Mouse (Mus musculus) neural tube, embryonic 14.5 days (tissue): ENCODE results near the gene Ergic1. TPM values are rescaled to one million over a fixed set of nuclear protein-coding genes. Genes with fewer than 3 reads are reported as not detected.

Experiments used
- ATAC-seq: fragments of 200-750 bp; cut with Nextera tagmentation; 2 replicates; pipeline ENCODE4 v1.8.0; 2017; ENCODE audit warnings: low read depth, mild to moderate bottlenecking, moderate TSS enrichment, moderate library complexity
- H3K27ac ChIP-seq: fragments of 300-500 bp; sonication (generic); 2 replicates; pipeline ENCODE4 v1.5.1; 2014; ENCODE audit warnings: low read depth, mild to moderate bottlenecking, control low read depth, low read length, moderate library complexity, mixed read lengths
- H3K27me3 ChIP-seq: fragments of 300-500 bp; sonication (generic); 2 replicates; pipeline ENCODE4 v1.6.1; 2014; ENCODE audit warnings: low read length; ENCODE audit not compliant: control insufficient read depth, insufficient read depth
- H3K36me3 ChIP-seq: fragments of 300-500 bp; sonication (generic); 2 replicates; pipeline ENCODE4 v1.6.1; 2014; ENCODE audit warnings: low read length, mixed read lengths; ENCODE audit not compliant: control insufficient read depth, insufficient read depth
- H3K4me1 ChIP-seq: fragments of 300-500 bp; sonication (generic); 2 replicates; pipeline ENCODE4 v1.6.1; 2014; ENCODE audit warnings: low read length; ENCODE audit not compliant: control insufficient read depth, insufficient read depth
- H3K4me2 ChIP-seq: fragments of 300-500 bp; sonication (generic); 2 replicates; pipeline ENCODE4 v1.6.1; 2014; ENCODE audit warnings: mild to moderate bottlenecking, low read depth, low read length, control low read depth
- H3K4me3 ChIP-seq: fragments of 300-500 bp; sonication (generic); 2 replicates; pipeline ENCODE4 v1.5.1; 2014; ENCODE audit warnings: low read depth, low read length, control low read depth, mixed read lengths
- H3K9ac ChIP-seq: fragments of 300-500 bp; sonication (generic); replicated peaks from 2 replicates; pipeline ENCODE4 v1.6.1; 2014; ENCODE audit warnings: low read depth, mild to moderate bottlenecking, control low read depth, low read length, mixed read lengths
- H3K9me3 ChIP-seq: fragments of 300-500 bp; sonication (generic); 2 replicates; pipeline ENCODE4 v1.6.1; 2016; ENCODE audit warnings: low read length; ENCODE audit not compliant: control insufficient read depth
- WGBS: fragments of 180-500 bp; shearing (Covaris S2); extraction: QIAGEN DNeasy Blood & Tissue Kit; methylation state at CpG from one replicate; pipeline ENCODE4 v1.1.7; 2014; 5-methylcytosine and 5-hydroxymethylcytosine counted together
- polyA plus RNA-seq: library from polyadenylated mRNA; unstranded; fragments of >200 nt; fragmentation: Nextera tagmentation; extraction: Ambion mirVana; gene quantifications from 2 replicates; pipeline ENCODE4 v1.2.1, GENCODE M21; 2014

The Ergic1 gene
- 103 and 105 TPM in 2 replicates for polyA plus RNA-seq

DNA sequence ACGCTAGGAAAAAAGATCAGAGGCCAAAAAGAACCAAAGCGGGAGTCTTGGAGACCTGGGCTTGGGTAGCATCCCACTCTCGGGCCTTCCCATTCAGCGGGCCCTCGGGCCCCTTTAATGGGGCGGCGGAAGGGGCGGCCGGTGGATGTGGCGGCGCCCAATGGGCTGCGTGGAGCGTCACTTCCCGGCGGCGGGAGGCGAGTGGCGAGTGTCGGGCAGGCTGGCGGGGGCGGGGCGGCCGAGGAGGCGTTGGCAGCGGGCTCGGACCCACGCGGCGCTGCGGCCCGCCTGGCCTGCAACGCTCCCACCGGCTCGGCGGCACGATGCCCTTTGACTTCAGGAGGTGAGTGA is at the start of gene Ergic1:
TSS of gene Ergic1 (plus strand) at position 200 of the 351 bp plus-strand sequence.
- ATAC-seq = peak; percentile 97
- H3K27me3 ChIP-seq = no peaks in the 10 kb centered on the region
- peaks cover 15% of the 10 kb centered on the region for H3K4me1 ChIP-seq
- H3K4me2 ChIP-seq = peak within 1 kb of the TSS; percentile 96
- H3K9me3 ChIP-seq = no peaks in the 10 kb centered on the region
- under 1% methylated on average over 36 of the region's 36 CpGs for WGBS
- H3K4me3 ChIP-seq = peak within 1 kb of the TSS; percentile 81
- H3K9ac ChIP-seq = peak within 1 kb of the TSS; percentile 87
- H3K36me3 ChIP-seq = no peaks in the 10 kb centered on the region; the same call in 1 of the 2 replicates
- H3K27ac ChIP-seq = peak within 1 kb of the TSS; percentile 81

DNA sequence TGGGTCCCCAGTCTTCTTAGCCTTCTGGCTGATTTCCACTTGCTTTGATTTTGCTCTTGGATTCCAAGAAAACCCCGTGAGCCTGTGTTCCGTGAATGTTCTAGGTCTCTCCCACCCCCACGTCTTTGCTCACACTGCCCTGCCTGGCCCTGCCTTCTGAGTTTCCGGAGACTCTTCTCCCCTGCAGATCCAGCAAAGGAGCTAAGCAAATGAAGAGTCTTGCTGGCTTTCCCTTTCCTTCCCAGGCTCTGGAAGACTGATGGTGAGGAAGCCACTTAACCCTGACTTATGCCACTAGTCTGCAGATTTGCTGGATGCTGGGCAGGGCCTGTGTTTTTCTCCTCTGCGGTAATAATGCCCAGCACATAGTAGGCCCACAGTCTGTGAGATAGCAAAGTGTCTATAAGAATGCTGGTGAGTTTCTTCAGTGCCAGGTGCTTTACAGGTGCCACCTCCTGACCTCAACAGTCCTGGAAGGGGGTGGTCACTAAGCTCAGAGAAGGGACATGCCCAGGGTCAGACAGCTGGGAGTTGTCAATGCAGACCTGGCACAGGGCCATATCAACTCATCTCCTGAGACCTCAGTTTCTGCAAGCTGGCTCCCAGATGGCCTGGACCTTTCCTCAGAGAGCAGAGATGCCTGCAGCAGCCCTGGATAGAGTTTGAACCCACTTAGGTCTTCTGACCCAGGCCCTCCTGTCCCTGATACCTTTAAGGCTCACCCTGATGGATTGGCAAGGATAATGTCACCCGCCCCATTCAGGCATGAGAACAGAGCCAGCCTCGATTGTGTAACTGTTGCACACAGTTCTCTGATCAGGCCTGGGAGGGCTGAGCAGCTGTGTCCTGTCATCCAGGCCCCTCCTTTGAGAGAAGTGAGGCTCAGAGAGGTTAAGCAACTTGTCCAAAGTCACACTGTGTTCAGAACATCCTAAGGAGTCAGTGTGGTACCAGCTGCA is 49.2 kb upstream of the Ergic1 start:
- WGBS = 66% methylated on average over 7 of the region's 7 CpGs
- Histone ChIP-seq H3K4me3 (no peak overlapping the region), H3K9me3 (no peaks in the 10 kb centered on the region), H3K4me2 (no peak overlapping the region), H3K27ac (no peak overlapping the region), H3K36me3 (no peaks in the 10 kb centered on the region), H3K27me3 (no peaks in the 10 kb centered on the region), H3K9ac (no peak overlapping the region), H3K4me1 (0 out of 2 replicates have a peak, but pooled peaks cover 2% of the 10 kb centered on the region)
- ATAC-seq = no peak

DNA sequence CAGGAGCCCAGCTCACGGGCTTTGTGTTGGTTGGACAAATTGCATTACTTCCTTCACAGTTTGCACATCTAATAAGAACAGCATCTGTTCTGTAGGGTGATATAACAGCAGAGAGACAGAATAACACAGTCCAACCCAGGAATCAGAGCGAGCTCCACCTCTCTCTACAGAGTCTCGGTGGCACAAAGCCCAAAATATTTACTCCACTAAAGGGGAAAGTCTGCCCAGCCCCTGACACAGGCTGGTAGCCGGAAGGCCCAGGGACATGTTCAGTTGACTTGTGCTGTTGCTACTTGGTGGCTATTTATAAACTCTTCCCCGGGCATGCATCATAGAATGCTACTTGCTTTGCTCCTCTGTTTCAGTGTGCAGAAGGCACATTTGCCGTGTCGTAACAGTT is 48.3 kb upstream of the Ergic1 start:
- no peak for ATAC-seq
- Histone ChIP-seq H3K27me3 (no peaks in the 10 kb centered on the region), H3K4me3 (no peak overlapping the region), H3K27ac (no peak overlapping the region), H3K9ac (no peak overlapping the region), H3K36me3 (no peaks in the 10 kb centered on the region), H3K4me1 (0 out of 2 replicates have a peak, but pooled peaks cover 2% of the 10 kb centered on the region), H3K4me2 (no peak overlapping the region), H3K9me3 (no peaks in the 10 kb centered on the region)
- 73% methylated on average over 7 of the region's 7 CpGs for WGBS

DNA sequence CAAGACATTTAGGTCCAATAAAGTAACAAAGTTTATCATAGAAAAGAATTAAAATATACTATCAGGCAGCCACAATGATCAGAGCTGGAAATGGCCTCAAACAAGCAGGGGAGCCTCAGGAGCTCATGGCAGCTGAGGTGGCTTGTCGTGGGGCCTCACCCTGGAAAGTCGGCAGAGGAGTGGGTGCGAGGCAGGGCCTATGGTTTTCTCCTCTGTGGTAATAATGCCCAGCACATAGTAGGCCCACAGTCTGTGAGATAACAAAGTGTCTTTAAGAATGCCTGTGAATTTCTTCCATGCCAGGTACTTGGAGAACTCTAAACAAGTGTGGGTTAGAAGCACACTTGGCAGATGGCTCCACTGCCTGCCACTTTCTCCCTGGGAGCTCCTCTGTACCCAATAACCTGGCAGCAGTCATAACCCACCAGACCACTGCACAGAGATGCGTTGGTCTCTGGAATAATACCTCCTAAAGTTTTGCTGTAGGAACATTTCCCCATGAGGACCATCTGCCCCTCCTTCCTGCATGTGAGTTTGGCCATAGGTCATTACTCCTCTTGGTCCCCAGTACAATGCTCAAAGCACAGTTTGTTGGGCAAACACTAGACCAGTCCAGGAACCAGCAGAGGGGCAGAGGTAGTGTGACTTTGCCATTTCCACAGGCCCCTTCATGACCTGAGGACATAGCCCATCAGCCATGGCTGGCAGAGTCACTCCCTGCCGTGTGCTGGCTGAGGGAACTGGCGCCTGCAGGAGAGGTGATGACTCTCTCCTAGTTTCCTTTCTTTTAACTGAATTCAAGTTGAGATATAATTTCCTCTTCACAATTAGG is 47.6 kb upstream of the Ergic1 start:
- Histone ChIP-seq H3K4me3 (no peak overlapping the region), H3K9ac (no peak overlapping the region), H3K9me3 (no peaks in the 10 kb centered on the region), H3K27ac (no peak overlapping the region), H3K27me3 (no peaks in the 10 kb centered on the region), H3K36me3 (no peaks in the 10 kb centered on the region), H3K4me2 (no peak overlapping the region), H3K4me1 (0 out of 2 replicates have a peak, but pooled peaks cover 2% of the 10 kb centered on the region)
- 82% methylated on average over 6 of the region's 6 CpGs for WGBS
- no peak for ATAC-seq

DNA sequence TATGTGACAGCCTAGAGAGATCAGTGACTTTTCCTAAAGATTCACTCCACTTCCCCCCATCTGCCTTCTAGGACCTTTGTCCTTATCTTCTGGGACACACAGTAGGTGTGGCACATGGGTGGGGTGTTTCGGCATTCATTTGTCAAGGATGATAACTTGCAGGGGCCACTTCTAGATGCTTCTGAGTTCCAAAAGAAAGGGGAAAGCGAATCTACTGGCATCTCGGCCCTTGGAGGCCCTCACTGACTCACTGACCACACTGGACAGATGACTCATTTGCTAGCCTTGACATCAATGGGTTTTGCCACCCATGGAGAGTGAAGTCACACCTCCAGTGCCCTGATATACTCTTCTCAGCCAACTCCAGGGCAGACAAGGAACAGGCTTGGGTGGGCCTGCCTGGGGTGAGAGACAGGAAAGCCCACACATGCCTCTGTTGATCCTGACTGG is 46.7 kb upstream of the Ergic1 start:
- no peaks in the 10 kb centered on the region for H3K27me3 ChIP-seq
- 85% methylated on average over 3 of the region's 3 CpGs for WGBS
- H3K4me1 ChIP-seq = no peaks in the 10 kb centered on the region
- no peak overlapping the region for H3K4me3 ChIP-seq
- no peak for ATAC-seq
- no peak overlapping the region for H3K27ac ChIP-seq
- H3K36me3 ChIP-seq = no peaks in the 10 kb centered on the region
- no peaks in the 10 kb centered on the region for H3K9me3 ChIP-seq
- H3K9ac ChIP-seq = no peak overlapping the region
- H3K4me2 ChIP-seq = no peak overlapping the region

DNA sequence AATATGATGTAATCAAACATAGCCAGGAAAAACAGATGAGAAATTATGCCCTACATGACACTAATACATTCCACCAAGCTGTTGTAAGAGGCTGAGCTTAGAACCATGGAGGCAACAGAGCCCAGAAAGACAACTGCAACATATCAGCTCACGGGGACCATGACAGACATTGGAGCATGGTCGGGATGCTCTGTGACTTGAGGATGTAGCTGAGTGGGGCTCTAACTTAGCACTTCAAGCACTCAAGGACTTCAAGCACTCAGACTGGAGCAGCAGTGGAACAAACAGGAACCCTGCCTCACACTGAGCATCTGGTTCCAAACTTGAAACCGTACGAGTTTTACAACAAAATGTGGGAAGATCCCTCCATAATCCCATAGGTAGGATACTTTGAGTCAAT is 45.6 kb upstream of the Ergic1 start:
- no peak overlapping the region for H3K27ac ChIP-seq
- H3K9me3 ChIP-seq = no peaks in the 10 kb centered on the region
- H3K27me3 ChIP-seq = no peaks in the 10 kb centered on the region
- no peak overlapping the region for H3K9ac ChIP-seq
- H3K36me3 ChIP-seq = no peaks in the 10 kb centered on the region
- H3K4me3 ChIP-seq = no peak overlapping the region
- 89% methylated on average over 4 of the region's 4 CpGs for WGBS
- no peaks in the 10 kb centered on the region for H3K4me1 ChIP-seq
- no peak for ATAC-seq
- H3K4me2 ChIP-seq = no peak overlapping the region

DNA sequence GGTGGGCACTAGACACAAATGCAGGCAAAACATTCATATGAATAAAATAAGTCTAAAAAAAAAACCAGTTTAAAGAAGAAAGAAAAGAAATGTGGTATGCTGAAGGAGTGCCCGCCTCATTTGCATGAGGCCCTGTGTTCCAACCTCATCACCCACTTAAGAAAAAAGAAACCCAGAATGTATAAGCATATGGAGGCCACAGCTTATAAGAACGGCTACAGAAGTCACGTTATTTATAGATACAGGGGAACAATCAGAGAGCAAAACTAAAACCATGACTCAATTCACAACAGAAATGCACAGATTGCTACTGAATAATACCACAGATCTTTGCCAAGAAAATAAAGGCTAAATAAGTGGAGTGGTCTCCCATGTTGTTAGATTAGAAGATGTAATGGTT is 43.0 kb upstream of the Ergic1 start:
- no peak overlapping the region for H3K4me2 ChIP-seq
- no peak overlapping the region for H3K9ac ChIP-seq
- no peaks in the 10 kb centered on the region for H3K4me1 ChIP-seq
- no peak overlapping the region for H3K4me3 ChIP-seq
- no peak overlapping the region for H3K27ac ChIP-seq
- no peaks in the 10 kb centered on the region for H3K9me3 ChIP-seq
- ATAC-seq = no peak
- no peaks in the 10 kb centered on the region for H3K36me3 ChIP-seq
- H3K27me3 ChIP-seq = no peaks in the 10 kb centered on the region
- 82% methylated on average over 3 of the region's 3 CpGs for WGBS

DNA sequence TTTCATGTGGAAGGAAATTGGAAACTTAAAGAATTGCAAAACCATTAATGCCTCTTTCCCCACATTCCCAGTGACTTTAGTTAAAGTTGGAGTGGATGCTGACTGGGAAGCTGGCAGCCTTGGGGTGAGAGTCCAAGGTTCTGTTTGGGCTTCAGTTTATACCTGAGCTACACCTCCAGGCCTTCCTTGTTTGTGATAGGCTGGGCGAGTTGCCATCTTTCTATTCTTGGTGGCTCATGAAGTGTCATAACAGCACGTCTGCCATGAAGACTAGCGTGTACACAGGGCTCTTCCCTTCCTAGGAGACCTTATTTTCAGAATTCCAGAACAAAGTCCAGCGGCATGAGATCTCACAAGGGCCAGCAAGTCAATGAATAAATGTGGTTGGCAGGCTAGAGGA is 38.6 kb upstream of the Ergic1 start:
- ATAC-seq = no peak
- H3K4me1 ChIP-seq = no peaks in the 10 kb centered on the region

DNA sequence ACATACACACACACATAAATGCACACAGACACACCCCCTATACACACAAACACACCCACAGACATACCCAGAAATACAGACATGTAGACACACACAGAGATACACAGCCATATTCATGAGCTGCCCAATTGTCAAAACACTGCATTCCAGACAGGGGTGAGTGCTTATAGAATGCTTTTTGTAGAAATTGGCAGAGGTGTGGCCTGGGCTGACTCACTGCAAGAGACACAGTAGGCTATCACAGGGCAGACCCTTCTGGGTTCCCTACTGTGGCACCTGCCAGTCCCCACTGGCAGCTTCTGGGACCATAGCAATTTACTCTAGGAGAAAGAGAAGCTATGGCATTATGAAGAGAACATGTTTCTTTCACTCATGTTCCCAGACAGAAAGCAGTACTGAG is 37.0 kb upstream of the Ergic1 start:
- Histone ChIP-seq H3K4me3 (no peak overlapping the region), H3K9ac (no peak overlapping the region), H3K27me3 (no peaks in the 10 kb centered on the region), H3K4me1 (no peaks in the 10 kb centered on the region), H3K9me3 (no peaks in the 10 kb centered on the region), H3K4me2 (no peak overlapping the region), H3K36me3 (no peaks in the 10 kb centered on the region), H3K27ac (no peak overlapping the region)
- ATAC-seq = no peak

More for the DNA sequence above, 38.6 kb upstream of the Ergic1 start:
- H3K36me3 ChIP-seq = no peaks in the 10 kb centered on the region
- no peak overlapping the region for H3K4me3 ChIP-seq
- H3K4me2 ChIP-seq = no peak overlapping the region
- H3K27me3 ChIP-seq = no peaks in the 10 kb centered on the region
- no peaks in the 10 kb centered on the region for H3K9me3 ChIP-seq
- H3K27ac ChIP-seq = no peak overlapping the region
- 82% methylated on average over 4 of the region's 4 CpGs for WGBS
- H3K9ac ChIP-seq = no peak overlapping the region
